Comparison of ENCODE assay signal across 13 mouse cellular contexts in the genomic region with DNA sequence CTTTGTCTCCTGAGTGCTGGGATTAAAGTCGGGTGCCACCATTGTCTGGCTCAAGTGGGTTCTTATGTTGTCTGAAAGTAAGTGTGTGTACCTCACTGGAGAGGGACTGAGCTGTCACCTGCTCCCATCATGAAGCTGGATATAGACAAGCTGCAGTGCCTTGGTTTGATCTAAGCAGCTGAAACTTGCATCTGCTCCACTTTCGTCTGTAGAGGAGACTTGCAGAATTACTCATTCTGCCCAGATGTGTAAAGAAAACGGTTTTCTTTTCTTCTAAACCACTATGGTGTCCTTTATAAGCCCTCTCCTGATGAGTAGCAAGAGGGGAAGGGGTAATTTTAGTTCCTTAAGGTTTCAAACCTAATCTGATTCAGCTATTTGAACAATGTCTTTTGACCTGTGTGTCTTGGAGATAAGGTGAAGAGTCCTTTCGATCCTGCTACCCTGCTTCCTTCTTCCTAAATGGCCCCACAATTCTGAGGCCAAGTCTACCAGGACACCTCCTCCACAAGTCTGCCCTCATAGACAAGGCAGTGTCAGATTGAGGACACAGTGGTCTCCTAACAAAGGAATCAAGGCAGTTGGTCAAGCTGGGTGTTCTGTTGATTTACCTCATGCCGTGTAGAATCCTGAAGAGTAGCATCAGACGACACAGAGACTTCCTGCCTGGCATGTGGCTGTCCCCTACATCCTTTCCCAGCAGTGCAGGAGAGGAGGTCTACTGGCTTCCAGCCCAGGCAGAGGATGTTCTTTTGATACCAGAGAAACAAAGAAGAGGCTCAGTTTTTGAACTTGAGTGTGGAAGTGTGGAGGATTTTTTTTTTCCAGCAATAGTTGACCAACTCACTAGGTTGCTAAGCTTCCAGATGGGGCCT. TPM values are rescaled to one million over a fixed set of nuclear protein-coding genes. Genes with fewer than 3 reads are reported as not detected.
DNase-seq lines count a peak whose midpoint lies in the region; ATAC-seq and TF ChIP-seq lines count a peak whose summit lies in the region.
"Had no signal": no experiment of that assay in that cellular context is flagged by ENCODE, and none has a peak within 500 bp of the region (broad histone marks: within the 10 kb centered on the region; RNA-seq: fewer than 3 reads in every experiment).

No protein-coding gene starts in this region.

- no peaks in the 10 kb centered on the region for H3K27me3 ChIP-seq in kidney, adult 2 months (replicated peaks; ENCODE audit: control insufficient read depth, insufficient read depth, low read length)
- H3K27me3 ChIP-seq in heart, embryonic 13.5 days (replicated peaks): peaks cover 90% of the 10 kb centered on the region
- no peaks in the 10 kb centered on the region for H3K27me3 ChIP-seq in hindbrain, embryonic 11.5 days (ENCODE audit: control insufficient read depth, insufficient read depth, low read length)
- H3K27me3 ChIP-seq: limb, embryonic 15.5 days; neural tube, embryonic 15.5 days had no signal

- H3K4me3 ChIP-seq in kidney, adult 2 months (ENCODE audit: insufficient read depth, low read depth, low read length): no peak overlapping the region
- no peak overlapping the region for H3K4me3 ChIP-seq in heart, embryonic 13.5 days
- H3K4me3 ChIP-seq in hindbrain, embryonic 11.5 days (ENCODE audit: low read depth, low read length): no peak overlapping the region
- H3K4me3 ChIP-seq: limb, embryonic 15.5 days; neural tube, embryonic 15.5 days had no signal

- H3K9me3 ChIP-seq in heart, embryonic 13.5 days: no peaks in the 10 kb centered on the region
- no peaks in the 10 kb centered on the region for H3K9me3 ChIP-seq in hindbrain, embryonic 11.5 days (ENCODE audit: control insufficient read depth, low read length)
- H3K9me3 ChIP-seq: limb, embryonic 15.5 days; neural tube, embryonic 15.5 days had no signal

- H3K36me3 ChIP-seq in kidney, adult 2 months (ENCODE audit: control insufficient read depth, insufficient read depth, low read length): no peaks in the 10 kb centered on the region
- no peaks in the 10 kb centered on the region for H3K36me3 ChIP-seq in heart, embryonic 13.5 days
- no peaks in the 10 kb centered on the region for H3K36me3 ChIP-seq in hindbrain, embryonic 11.5 days (ENCODE audit: control insufficient read depth, insufficient read depth, low read length)
- H3K36me3 ChIP-seq: limb, embryonic 15.5 days; neural tube, embryonic 15.5 days had no signal

- H3K4me1 ChIP-seq in kidney, adult 2 months (ENCODE audit: control insufficient read depth, insufficient read depth, low read length): no peaks in the 10 kb centered on the region
- H3K4me1 ChIP-seq in heart, embryonic 13.5 days: peaks cover 46% of the 10 kb centered on the region
- no peaks in the 10 kb centered on the region for H3K4me1 ChIP-seq in hindbrain, embryonic 11.5 days (replicated peaks; ENCODE audit: control insufficient read depth, insufficient read depth, low read length)
- H3K4me1 ChIP-seq: limb, embryonic 15.5 days; neural tube, embryonic 15.5 days had no signal

- H3K27ac ChIP-seq in kidney, adult 2 months (ENCODE audit: insufficient read depth, low read depth, low read length): no peak overlapping the region
- H3K27ac ChIP-seq in heart, embryonic 13.5 days (replicated peaks): peak overlapping the region; percentile 16; the same call in 1 of the 2 replicates
- H3K27ac ChIP-seq in hindbrain, embryonic 11.5 days (ENCODE audit: low read depth, low read length): no peak overlapping the region
- H3K27ac ChIP-seq: limb, embryonic 15.5 days; neural tube, embryonic 15.5 days had no signal

- TF ChIP-seq POLR2A in kidney, adult 2 months (IDR thresholded peaks at IDR 0.05; ENCODE audit: low read depth, low read length): no peak

- 64% methylated on average over 6 of the region's 6 CpGs for WGBS in kidney, adult 2 months
- 28% methylated on average over 6 of the region's 6 CpGs for WGBS in heart, embryonic 13.5 days
- 66% methylated on average over 6 of the region's 6 CpGs for WGBS in hindbrain, embryonic 11.5 days

- no peak overlapping the region for H3K4me2 ChIP-seq in heart, embryonic 13.5 days
- no peak overlapping the region for H3K4me2 ChIP-seq in hindbrain, embryonic 11.5 days (replicated peaks; ENCODE audit: low read depth, low read length)
- H3K4me2 ChIP-seq: limb, embryonic 15.5 days; neural tube, embryonic 15.5 days had no signal

- DNase-seq in kidney, adult 2 months: peak; percentile 49
- no peak for DNase-seq in kidney, adult 11 months
- DNase-seq in A20 (ENCODE audit: low read depth, low spot score): peak; percentile 82
- DNase-seq in lung, postnatal 4 days: peak; percentile 55 to 75
- no peak for DNase-seq in ovary, postnatal 14 days (ENCODE audit: low spot score)
- no peak for DNase-seq in hindbrain, embryonic 11.5 days (ENCODE audit: low spot score)
- DNase-seq in ovary, postnatal 10 days (ENCODE audit: low spot score): no peak
- DNase-seq: midbrain, embryonic 14.5 days; spleen, adult 18-20 months had no signal

- no peak for TF ChIP-seq CTCF in kidney, adult 2 months (conservative IDR thresholded peaks at IDR 0.05; ENCODE audit: insufficient read depth, insufficient read length, low read depth, low read length)

- no peak for ATAC-seq in heart, embryonic 13.5 days (ENCODE audit: extremely low read depth, insufficient number of reproducible peaks, low FRiP score, low TSS enrichment)
- no peak for ATAC-seq in hindbrain, embryonic 11.5 days (ENCODE audit: low FRiP score)

- H3K9ac ChIP-seq in heart, embryonic 13.5 days: no peak overlapping the region
- no peak overlapping the region for H3K9ac ChIP-seq in hindbrain, embryonic 11.5 days (ENCODE audit: low read depth, low read length)
- H3K9ac ChIP-seq: limb, embryonic 15.5 days; neural tube, embryonic 15.5 days had no signal

RNA-seq across cellular contexts. Expression of gene Rap1a, which starts 17.2 kb away (rescaled TPM):
- polyA plus RNA-seq in kidney, adult 2 months (2012; rRNA removed): 7.9 and 14.3 TPM in 2 replicates
- polyA plus RNA-seq in heart, embryonic 13.5 days (2015; fragmentation: Nextera tagmentation; extraction: Ambion mirVana): 81.3 and 91.9 TPM in 2 replicates
- 80.3 and 83.7 TPM in 2 replicates for polyA plus RNA-seq in hindbrain, embryonic 11.5 days (2014; fragmentation: Nextera tagmentation; extraction: Ambion mirVana)

RNA-seq across cellular contexts. Expression of gene Adora3, which starts 52.3 kb away (rescaled TPM):
- polyA plus RNA-seq in kidney, adult 2 months (2012; rRNA removed): 0.19 and 0.20 TPM in 2 replicates
- polyA plus RNA-seq in heart, embryonic 13.5 days (2015; fragmentation: Nextera tagmentation; extraction: Ambion mirVana): 0.11 and 0.17 TPM in 2 replicates
- polyA plus RNA-seq in hindbrain, embryonic 11.5 days (2014; fragmentation: Nextera tagmentation; extraction: Ambion mirVana): 0.10 and 0.23 TPM in 2 replicates
- polyA plus RNA-seq: forebrain, embryonic 11.5 days; midbrain, embryonic 14.5 days had no signal

RNA-seq across cellular contexts. Expression of gene Tmigd3, which starts 52.3 kb away (rescaled TPM):
- 0.28 TPM in 1 of 2 replicates, not detected in the other for polyA plus RNA-seq in kidney, adult 2 months (2012; rRNA removed)
- polyA plus RNA-seq in heart, embryonic 13.5 days (2015; fragmentation: Nextera tagmentation; extraction: Ambion mirVana): 0.42 and 0.56 TPM in 2 replicates
- not detected in 2 replicates for polyA plus RNA-seq in hindbrain, embryonic 11.5 days (2014; fragmentation: Nextera tagmentation; extraction: Ambion mirVana)
- polyA plus RNA-seq: midbrain, embryonic 14.5 days; neural tube, embryonic 15.5 days had no signal

Comparison
In these comparisons a context has a peak if more than half of its experiments do, and no peak if none do; other contexts are left out.
1. DNase-seq: peak in kidney, adult 2 months (single experiment), A20 (single experiment) and lung, postnatal 4 days (2 of 2); none in kidney, adult 11 months (single experiment), ovary, postnatal 14 days (single experiment), hindbrain, embryonic 11.5 days (single experiment) and ovary, postnatal 10 days (single experiment).